Mouse (Mus musculus): ENCODE results near the gene Plekhh1.

The Plekhh1 gene

GRCm38 (mm10) chr12:79073362-79073761, 44.4 kb downstream of the Plekhh1 start:
- DNase-seq, result no peak

GRCm38 (mm10) chr12:79089182-79089812, 60.3 kb downstream of the Plekhh1 start, which contains the start of gene Pigh:
TSS of gene Pigh (minus strand) at chr12:79089651.
- DNase-seq, result peak; percentile 88 to 90

GRCm38 (mm10) chr12:79092569-79092968, 63.6 kb downstream of the Plekhh1 start:
- DNase-seq, result peak; percentile 64 to 73

GRCm38 (mm10) chr12:79097106-79097752, 68.3 kb downstream of the Plekhh1 start:
- DNase-seq, result peak in 1 of 2 experiments; percentile 29

- peak; percentile 26 to 58 for DNase-seq
These were observed 74.8 kb downstream of the Plekhh1 start for GRCm38 (mm10) chr12:79103773-79104172.

- DNase-seq, result peak in 1 of 2 experiments; percentile 7
These were observed 75.6 kb downstream of the Plekhh1 start for GRCm38 (mm10) chr12:79104544-79104943.

- no peak for DNase-seq
These were observed 76.3 kb downstream of the Plekhh1 start for GRCm38 (mm10) chr12:79105312-79105711.

- no peak for DNase-seq
These were observed 90.0 kb downstream of the Plekhh1 start for GRCm38 (mm10) chr12:79118991-79119390.

- no peak for DNase-seq
These were observed 93.9 kb downstream of the Plekhh1 start for GRCm38 (mm10) chr12:79122820-79123219.

- peak; percentile 86 to 89 for DNase-seq
These were observed 101.6 kb downstream of the Plekhh1 start, which contains the start of gene Arg2 for GRCm38 (mm10) chr12:79130299-79131177. TSS of gene Arg2 (plus strand) at chr12:79130777.

Data from lung, postnatal 4 days (tissue).